Mouse (Mus musculus) stomach, embryonic 14.5 days (tissue): Measurements from ENCODE around the gene Map4k2. TPM values are rescaled to one million over a fixed set of nuclear protein-coding genes. Genes with fewer than 3 reads are reported as not detected.

Source experiments
- ATAC-seq: fragments of 200-750 bp; cut with Nextera tagmentation; 2 replicates; pipeline ENCODE4 v1.8.0; 2017; ENCODE audit warnings: low read depth, moderate TSS enrichment; ENCODE audit not compliant: insufficient number of reproducible peaks, insufficient read depth, low FRiP score
- H3K27ac ChIP-seq: fragments of 300-500 bp; sonication (generic); 2 replicates; pipeline ENCODE4 v1.5.1; 2014; ENCODE audit warnings: mild to moderate bottlenecking, low read length, moderate library complexity, mixed read lengths
- H3K27me3 ChIP-seq: fragments of 300-500 bp; sonication (generic); 2 replicates; pipeline ENCODE4 v1.6.1; 2014; ENCODE audit warnings: low read length, control low read depth, mixed read lengths; ENCODE audit not compliant: control insufficient read depth, insufficient read depth
- H3K36me3 ChIP-seq: fragments of 300-500 bp; sonication (generic); 2 replicates; pipeline ENCODE4 v1.6.1; 2014; ENCODE audit warnings: mild to moderate bottlenecking, control low read depth, low read length, moderate library complexity, mixed read lengths; ENCODE audit not compliant: control insufficient read depth, insufficient read depth
- H3K4me1 ChIP-seq: fragments of 300-500 bp; sonication (generic); 2 replicates; pipeline ENCODE4 v1.6.1; 2014; ENCODE audit warnings: low read length, control low read depth, mixed read lengths; ENCODE audit not compliant: control insufficient read depth, insufficient read depth
- H3K4me2 ChIP-seq: fragments of 300-500 bp; sonication (generic); replicated peaks from 2 replicates; pipeline ENCODE4 v1.6.1; 2014; ENCODE audit warnings: low read depth, low read length, control low read depth
- H3K4me3 ChIP-seq: fragments of 300-500 bp; sonication (generic); 2 replicates; pipeline ENCODE4 v1.5.1; 2014; ENCODE audit warnings: low read depth, low read length, control low read depth
- H3K9ac ChIP-seq: fragments of 300-500 bp; sonication (generic); replicated peaks from 2 replicates; pipeline ENCODE4 v1.6.1; 2014; ENCODE audit warnings: low read depth, mild to moderate bottlenecking, control low read depth, low read length, moderate library complexity, mixed read lengths
- H3K9me3 ChIP-seq: fragments of 300-500 bp; sonication (generic); 2 replicates; pipeline ENCODE4 v1.6.1; 2016; ENCODE audit warnings: low read depth, low read length, control low read depth; ENCODE audit not compliant: control insufficient read depth
- WGBS: fragments of 180-500 bp; shearing (Covaris S2); extraction: QIAGEN DNeasy Blood & Tissue Kit; methylation state at CpG from one replicate; pipeline ENCODE4 v1.1.7; 2014; 5-methylcytosine and 5-hydroxymethylcytosine counted together
- polyA plus RNA-seq: library from polyadenylated mRNA; unstranded; fragments of >200 nt; fragmentation: Nextera tagmentation; extraction: Ambion mirVana; gene quantifications from 2 replicates; pipeline ENCODE4 v1.2.1, GENCODE M21; 2014

Map4k2 gene
- polyA plus RNA-seq, 1 experiment from 2014 or later: 10.0 TPM

GRCm38 (mm10) chr19:6338716-6339115 lies 2.2 kb upstream of the Map4k2 start:
- ATAC-seq: no peak
- Histone ChIP-seq H3K4me1 (peaks cover 26% of the 10 kb centered on the region), H3K4me3 (no peak overlapping the region), H3K4me2 (no peak overlapping the region), H3K27me3 (no peaks in the 10 kb centered on the region), H3K27ac (no peak overlapping the region), H3K9me3 (no peaks in the 10 kb centered on the region), H3K9ac (no peak overlapping the region), H3K36me3 (peaks cover 31% of the 10 kb centered on the region)
- WGBS: 93% methylated on average over 11 of the region's 11 CpGs

GRCm38 (mm10) chr19:6339191-6339590 lies 1.7 kb upstream of the Map4k2 start:
- H3K4me1 ChIP-seq: peaks cover 24% of the 10 kb centered on the region
- H3K36me3 ChIP-seq: peaks cover 31% of the 10 kb centered on the region
- H3K27ac ChIP-seq: no peak overlapping the region
- ATAC-seq: no peak
- no peak overlapping the region for H3K4me2 ChIP-seq
- no peaks in the 10 kb centered on the region for H3K9me3 ChIP-seq
- 92% methylated on average over 6 of the region's 6 CpGs for WGBS
- H3K27me3 ChIP-seq: no peaks in the 10 kb centered on the region
- no peak overlapping the region for H3K4me3 ChIP-seq
- no peak overlapping the region for H3K9ac ChIP-seq

- H3K9me3 ChIP-seq: no peaks in the 10 kb centered on the region
- peaks cover 31% of the 10 kb centered on the region for H3K36me3 ChIP-seq
- no peak for ATAC-seq
- H3K4me2 ChIP-seq: peak overlapping the region; percentile 78; the same call in 1 of the 2 replicates
- no peak overlapping the region for H3K9ac ChIP-seq
- H3K27ac ChIP-seq: no peak overlapping the region; the same call in 1 of the 2 replicates
- H3K27me3 ChIP-seq: no peaks in the 10 kb centered on the region
- no peak overlapping the region for H3K4me3 ChIP-seq
- H3K4me1 ChIP-seq: peaks cover 22% of the 10 kb centered on the region
- 70% methylated on average over 15 of the region's 15 CpGs for WGBS
These were observed 938 bp upstream of the Map4k2 start for GRCm38 (mm10) chr19:6339890-6340504.

GRCm38 (mm10) chr19:6341453-6342077 lies 630 bp downstream of the Map4k2 start:
- Histone ChIP-seq H3K4me2 (peak overlapping the region; percentile 78), H3K9me3 (no peaks in the 10 kb centered on the region), H3K27ac (0 out of 2 replicates have a peak overlapping the region, but pooled peaks have one; percentile 44), H3K4me1 (peaks cover 14% of the 10 kb centered on the region), H3K36me3 (peaks cover 44% of the 10 kb centered on the region), H3K9ac (peak overlapping the region; percentile 67), H3K4me3 (peak overlapping the region; percentile 62), H3K27me3 (no peaks in the 10 kb centered on the region)
- ATAC-seq: no peak
- WGBS: 9% methylated on average over 22 of the region's 23 CpGs

- no peak overlapping the region for H3K9ac ChIP-seq
- H3K4me1 ChIP-seq: peaks cover 9% of the 10 kb centered on the region; the same call in 1 of the 2 replicates
These were observed 1.5 kb downstream of the Map4k2 start for GRCm38 (mm10) chr19:6342276-6342933.

GRCm38 (mm10) chr19:6343066-6343925 lies 2.4 kb downstream of the Map4k2 start:
- WGBS: 80% methylated on average over 19 of the region's 19 CpGs

More at GRCm38 (mm10) chr19:6342276-6342933, 1.5 kb downstream of the Map4k2 start:
- Histone ChIP-seq H3K27me3 (no peaks in the 10 kb centered on the region), H3K4me3 (0 out of 2 replicates have a peak overlapping the region, but pooled peaks have one; percentile 62), H3K36me3 (peaks cover 45% of the 10 kb centered on the region), H3K9me3 (no peaks in the 10 kb centered on the region), H3K4me2 (0 out of 2 replicates have a peak overlapping the region, but pooled peaks have one; percentile 78), H3K27ac (no peak overlapping the region)
- no peak for ATAC-seq
- 76% methylated on average over 5 of the region's 5 CpGs for WGBS

DNA sequence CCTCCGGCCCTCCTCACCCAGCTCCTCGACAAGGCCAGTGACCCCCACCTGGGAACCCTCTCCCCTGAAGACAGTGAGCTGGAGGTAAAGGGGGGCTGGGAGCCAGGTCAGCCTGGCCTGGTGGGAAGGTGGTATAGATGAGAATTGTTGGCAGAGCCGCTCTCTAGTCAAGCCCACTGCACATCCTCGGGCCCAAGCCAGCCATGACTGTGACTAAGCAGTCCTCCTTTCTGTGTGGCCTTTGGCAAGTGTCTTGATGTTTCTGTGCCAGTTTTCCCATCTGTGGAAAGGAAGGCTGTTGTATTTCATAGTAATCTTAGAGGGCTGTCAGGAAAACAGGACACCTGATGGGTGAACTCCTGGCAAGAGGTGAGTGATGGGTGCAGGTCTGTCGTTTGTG lies 3.1 kb downstream of the Map4k2 start:
- Histone ChIP-seq H3K9me3 (no peaks in the 10 kb centered on the region), H3K4me1 (peaks cover 12% of the 10 kb centered on the region; the same call in 1 of the 2 replicates), H3K27ac (no peak overlapping the region), H3K9ac (no peak overlapping the region), H3K4me3 (no peak overlapping the region), H3K27me3 (no peaks in the 10 kb centered on the region), H3K36me3 (peaks cover 31% of the 10 kb centered on the region), H3K4me2 (no peak overlapping the region)
- ATAC-seq: no peak
- WGBS: 90% methylated on average over 5 of the region's 5 CpGs

More at GRCm38 (mm10) chr19:6343066-6343925, 2.4 kb downstream of the Map4k2 start:
- H3K4me3 ChIP-seq: no peak overlapping the region
- H3K9me3 ChIP-seq: no peaks in the 10 kb centered on the region
- H3K27me3 ChIP-seq: no peaks in the 10 kb centered on the region
- peaks cover 9% of the 10 kb centered on the region; the same call in 1 of the 2 replicates for H3K4me1 ChIP-seq
- no peak for ATAC-seq
- H3K9ac ChIP-seq: no peak overlapping the region
- H3K36me3 ChIP-seq: peaks cover 38% of the 10 kb centered on the region
- H3K27ac ChIP-seq: no peak overlapping the region
- no peak overlapping the region for H3K4me2 ChIP-seq

- no peak overlapping the region for H3K9ac ChIP-seq
These were observed 5.1 kb downstream of the Map4k2 start for GRCm38 (mm10) chr19:6346023-6346422.

More at GRCm38 (mm10) chr19:6346023-6346422, 5.1 kb downstream of the Map4k2 start:
- Histone ChIP-seq H3K4me2 (no peak overlapping the region), H3K27ac (no peak overlapping the region), H3K4me1 (0 out of 2 replicates have a peak, but pooled peaks cover 7% of the 10 kb centered on the region), H3K36me3 (peaks cover 18% of the 10 kb centered on the region), H3K9me3 (no peaks in the 10 kb centered on the region), H3K4me3 (no peak overlapping the region), H3K27me3 (no peaks in the 10 kb centered on the region)
- no peak for ATAC-seq
- WGBS: 94% methylated on average over 5 of the region's 5 CpGs
